Mouse (Mus musculus) T-helper 17 cell (primary cell): ENCODE measurements around the gene P3h4.

Experiments used
- in situ Hi-C, 2 experiments: fragments of 300-600 bp; cut with MboI, MseI; formaldehyde crosslinking; loops; 1 replicate in 1 of 2; 2 replicates in 1 of 2; pipeline ENCODE4 v1.15.1; 2025; ENCODE audit warnings: high pct_unique_total_duplicates in 2 of 2

Gene P3h4

DNA sequence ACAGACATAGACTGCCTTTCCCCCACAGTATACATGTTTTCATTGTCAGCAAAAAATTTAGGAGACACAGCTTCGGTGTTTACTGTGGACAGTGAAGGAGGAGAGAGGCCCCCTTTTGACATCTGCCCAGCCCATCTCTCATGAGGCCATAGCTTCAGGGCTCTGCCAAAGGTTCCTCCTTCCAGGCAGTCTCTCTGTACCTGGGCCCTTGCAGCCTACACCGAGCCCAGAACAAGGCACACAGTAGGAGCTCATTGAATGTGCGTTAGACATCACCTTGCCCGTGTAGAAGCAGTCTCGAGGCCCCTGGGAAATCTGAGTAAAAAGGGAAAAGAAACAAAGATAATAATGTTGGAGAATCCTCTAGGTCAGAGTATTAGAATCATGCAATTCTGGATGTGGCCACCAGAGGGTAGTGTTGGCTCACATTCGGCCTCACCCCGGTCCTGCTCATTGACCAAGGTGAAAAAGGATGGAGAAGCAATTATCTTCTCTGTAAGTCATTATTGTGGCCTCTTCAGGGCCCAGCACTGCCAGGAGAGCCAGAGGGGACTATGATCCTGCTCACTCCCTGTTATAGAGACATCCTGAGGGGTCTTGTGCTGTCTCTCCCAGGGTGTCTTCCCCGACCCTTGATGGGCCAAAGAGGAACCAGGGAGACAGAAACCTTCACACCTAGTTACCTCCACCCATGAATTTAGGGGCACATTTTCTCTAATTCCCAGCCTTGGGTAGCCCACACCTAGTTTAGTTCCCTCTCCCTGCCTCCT lies 52.2 kb downstream of the P3h4 start:
- in situ Hi-C loops = loop anchor here in 1 of 2 experiments (10.0 kb wide), 1 partner anchor 122 kb away; no protein-coding TSS in a partner anchor

GRCm38 (mm10) chr11:100361059-100361458 lies 53.6 kb downstream of the P3h4 start:
- in situ Hi-C loops = loop anchor here in 1 of 2 experiments (10.0 kb wide), 1 partner anchor 124 kb away; no protein-coding TSS in a partner anchor

DNA sequence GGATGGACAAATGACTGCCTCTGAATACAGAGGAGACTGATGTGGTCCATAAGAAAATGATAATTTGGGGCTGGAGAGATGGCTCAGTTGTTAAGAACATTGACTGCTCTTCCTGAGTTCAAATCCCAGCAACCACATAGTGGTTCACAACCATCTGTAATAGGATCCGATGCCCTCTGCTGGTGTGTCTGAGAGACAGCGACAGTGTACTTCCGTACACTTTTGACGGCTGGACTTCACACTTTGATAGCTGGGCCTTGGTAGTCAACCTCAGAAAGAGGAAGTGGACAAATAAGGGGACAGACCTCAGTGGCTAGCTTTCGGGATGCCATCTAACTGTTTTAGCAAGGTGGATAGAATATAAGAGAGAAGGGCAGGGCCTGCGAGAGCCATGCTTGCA lies 54.5 kb downstream of the P3h4 start:
- in situ Hi-C loops = loop anchor here in 1 of 2 experiments (10.0 kb wide), 1 partner anchor 125 kb away; no protein-coding TSS in a partner anchor
